Mouse (Mus musculus) urinary bladder, postnatal 14 days (tissue): ENCODE measurements around the gene Rcn3.
"Not testable (repeated sequence)": the region's sequence is repeated elsewhere in the genome, so short reads cannot be mapped to it uniquely, and the experiment has no call there.

Experiments
- DNase-seq: peaks from one replicate; pipeline ENCODE4 v3.0.0; 2021; ENCODE audit warnings: low spot score

Gene Rcn3

GRCm38 (mm10) chr7:45092048-45092447 lies at the start of gene Rcn3:
TSS of gene Rcn3 (minus strand) at chr7:45092221.
- peak; percentile 88 for DNase-seq

GRCm38 (mm10) chr7:45141319-45141718 lies 49.3 kb upstream of the Rcn3 start:
- DNase-seq = no peak

- DNase-seq = no peak
Measured at GRCm38 (mm10) chr7:45139904-45140723, 48.1 kb upstream of the Rcn3 start.

- no peak for DNase-seq
Measured at GRCm38 (mm10) chr7:45138403-45138802, 46.4 kb upstream of the Rcn3 start.

- no peak for DNase-seq
Measured at GRCm38 (mm10) chr7:45137171-45138006, 45.4 kb upstream of the Rcn3 start.

- DNase-seq = peak; percentile 93
Measured at GRCm38 (mm10) chr7:45135993-45136567, 44.1 kb upstream of the Rcn3 start, which contains the start of the genes Gm45713 and Flt3l. TSS of gene Gm45713 (minus strand) at chr7:45136231. TSS of gene Flt3l (minus strand) at chr7:45136432.

- DNase-seq = no peak
Measured at GRCm38 (mm10) chr7:45135370-45135769, 43.3 kb upstream of the Rcn3 start.

GRCm38 (mm10) chr7:45134544-45135026 lies 42.6 kb upstream of the Rcn3 start:
- no peak for DNase-seq

GRCm38 (mm10) chr7:45133446-45134159 lies 41.6 kb upstream of the Rcn3 start:
- no peak for DNase-seq

GRCm38 (mm10) chr7:45131850-45132249 lies 39.8 kb upstream of the Rcn3 start:
- DNase-seq = no peak

GRCm38 (mm10) chr7:45129776-45130512 lies 37.9 kb upstream of the Rcn3 start:
- DNase-seq = no peak

- no peak for DNase-seq
Measured at GRCm38 (mm10) chr7:45129318-45129717, 37.3 kb upstream of the Rcn3 start.

- peak; percentile 98 for DNase-seq
Measured at GRCm38 (mm10) chr7:45128624-45129246, 36.7 kb upstream of the Rcn3 start, which contains the start of gene Rpl13a. TSS of gene Rpl13a (minus strand) at chr7:45128761.

- DNase-seq = no peak
Measured at GRCm38 (mm10) chr7:45127700-45128224, 35.7 kb upstream of the Rcn3 start.

- no peak for DNase-seq
Measured at GRCm38 (mm10) chr7:45126844-45127699, 35.1 kb upstream of the Rcn3 start.

- no peak for DNase-seq
Measured at GRCm38 (mm10) chr7:45126147-45126843, 34.3 kb upstream of the Rcn3 start.

- not testable (repeated sequence) for DNase-seq
Measured at GRCm38 (mm10) chr7:45125649-45126048, 33.6 kb upstream of the Rcn3 start.

- DNase-seq = no peak
Measured at GRCm38 (mm10) chr7:45125144-45125600, 33.2 kb upstream of the Rcn3 start.
